Mouse (Mus musculus) embryonic facial prominence, embryonic 14.5 days (tissue): ENCODE measurements at regions not wholly inside any gene's neighbourhood (a gene's known extent, or its start where the extent isn't known, plus 50 kb on each side); places are given as distances from the start of the nearest gene placed in this dataset.
"Not testable (repeated sequence)": the region's sequence is repeated elsewhere in the genome, so short reads cannot be mapped to it uniquely, and the experiment has no call there.

ENCODE experiments used
- ATAC-seq: fragments of 200-750 bp; cut with Nextera tagmentation; 2 replicates; pipeline ENCODE4 v1.8.0; 2017; ENCODE audit warnings: low read depth, moderate number of reproducible peaks, moderate TSS enrichment
- DNase-seq: peaks from one replicate; pipeline ENCODE4 v3.0.0-alpha.2; 2015; ENCODE audit warnings: low spot score
- H3K27ac ChIP-seq: fragments of 300-500 bp; sonication (generic); replicated peaks from 2 replicates; pipeline ENCODE4 v1.5.1; 2014; ENCODE audit warnings: low read depth, mild to moderate bottlenecking, low read length, moderate library complexity
- H3K27me3 ChIP-seq: fragments of 300-500 bp; sonication (generic); replicated peaks from 2 replicates; pipeline ENCODE4 v1.6.1; 2014; ENCODE audit warnings: low read length; ENCODE audit not compliant: control insufficient read depth, insufficient read depth
- H3K36me3 ChIP-seq: fragments of 300-500 bp; sonication (generic); 2 replicates; pipeline ENCODE4 v1.6.1; 2014; ENCODE audit warnings: low read length, mixed read lengths; ENCODE audit not compliant: control insufficient read depth, insufficient read depth
- H3K4me1 ChIP-seq: fragments of 300-500 bp; sonication (generic); 2 replicates; pipeline ENCODE4 v1.6.1; 2014; ENCODE audit warnings: antibody characterized with exemption, low read length; ENCODE audit not compliant: control insufficient read depth, insufficient read depth
- H3K4me2 ChIP-seq: fragments of 300-500 bp; sonication (generic); 2 replicates; pipeline ENCODE4 v1.6.1; 2014; ENCODE audit warnings: low read depth, mild to moderate bottlenecking, low read length, moderate library complexity, mixed read lengths
- H3K4me3 ChIP-seq: fragments of 300-500 bp; sonication (generic); 2 replicates; pipeline ENCODE4 v1.5.1; 2014; ENCODE audit warnings: low read depth, mild to moderate bottlenecking, low read length
- H3K9ac ChIP-seq: fragments of 300-500 bp; sonication (generic); 2 replicates; pipeline ENCODE4 v1.6.1; 2014; ENCODE audit warnings: low read depth, mild to moderate bottlenecking, low read length, moderate library complexity, mixed read lengths
- H3K9me3 ChIP-seq: fragments of 300-500 bp; sonication (generic); 2 replicates; pipeline ENCODE4 v1.6.1; 2016; ENCODE audit warnings: low read length; ENCODE audit not compliant: control insufficient read depth
- WGBS: fragments of 180-500 bp; shearing (Covaris S2); extraction: QIAGEN DNeasy Blood & Tissue Kit; methylation state at CpG from one replicate; pipeline ENCODE4 v1.1.7; 2014; 5-methylcytosine and 5-hydroxymethylcytosine counted together

- H3K4me1 ChIP-seq = peaks cover 9% of the 10 kb centered on the region
- no peaks in the 10 kb centered on the region for H3K27me3 ChIP-seq
- no peaks in the 10 kb centered on the region for H3K9me3 ChIP-seq
- no peak overlapping the region for H3K4me2 ChIP-seq
- no peaks in the 10 kb centered on the region for H3K36me3 ChIP-seq
- H3K27ac ChIP-seq = no peak overlapping the region
- no peak overlapping the region for H3K9ac ChIP-seq
- H3K4me3 ChIP-seq = no peak overlapping the region
- ATAC-seq (no peak), DNase-seq (no peak)
- WGBS = 66% methylated on average over 8 of the region's 8 CpGs
These were observed 105.1 kb upstream of the Ahi1 start for GRCm38 (mm10) chr10:20847287-20847686.

- Histone ChIP-seq H3K4me2 (no peak overlapping the region), H3K9ac (no peak overlapping the region), H3K36me3 (no peaks in the 10 kb centered on the region), H3K4me1 (peaks cover 28% of the 10 kb centered on the region), H3K9me3 (no peaks in the 10 kb centered on the region), H3K27me3 (no peaks in the 10 kb centered on the region), H3K27ac (no peak overlapping the region), H3K4me3 (no peak overlapping the region)
- peak; percentile 35 for DNase-seq
- 29% methylated on average over 3 of the region's 3 CpGs for WGBS
- no peak for ATAC-seq
These were observed 109.1 kb upstream of the Ahi1 start for GRCm38 (mm10) chr10:20843277-20843676.

GRCm38 (mm10) chr10:20842131-20842530, 110.2 kb upstream of the Ahi1 start:
- ATAC-seq (no peak), DNase-seq (no peak)
- H3K27ac ChIP-seq = no peak overlapping the region
- WGBS = 71% methylated on average over 1 of the region's 1 CpGs
- no peak overlapping the region for H3K4me2 ChIP-seq
- no peaks in the 10 kb centered on the region for H3K27me3 ChIP-seq
- peaks cover 28% of the 10 kb centered on the region for H3K4me1 ChIP-seq
- H3K4me3 ChIP-seq = no peak overlapping the region
- no peaks in the 10 kb centered on the region for H3K36me3 ChIP-seq
- H3K9ac ChIP-seq = no peak overlapping the region
- no peaks in the 10 kb centered on the region for H3K9me3 ChIP-seq

- DNase-seq = peak; percentile 57
- Histone ChIP-seq H3K9me3 (no peaks in the 10 kb centered on the region), H3K4me3 (no peak overlapping the region), H3K36me3 (no peaks in the 10 kb centered on the region), H3K9ac (no peak overlapping the region), H3K27me3 (no peaks in the 10 kb centered on the region), H3K27ac (no peak overlapping the region), H3K4me1 (peaks cover 28% of the 10 kb centered on the region), H3K4me2 (no peak overlapping the region)
- WGBS = 21% methylated on average over 3 of the region's 3 CpGs
- peak; percentile 53; the same call in 1 of the 2 replicates for ATAC-seq
These were observed 110.8 kb upstream of the Ahi1 start for GRCm38 (mm10) chr10:20841430-20842040.

- no peaks in the 10 kb centered on the region for H3K9me3 ChIP-seq
- no peak overlapping the region for H3K4me3 ChIP-seq
- H3K9ac ChIP-seq = no peak overlapping the region
- H3K36me3 ChIP-seq = no peaks in the 10 kb centered on the region
- WGBS = 38% methylated on average over 8 of the region's 8 CpGs
- ATAC-seq = peak; percentile 86
- H3K27ac ChIP-seq = peak overlapping the region; percentile 78
- H3K4me2 ChIP-seq = no peak overlapping the region
- no peaks in the 10 kb centered on the region for H3K27me3 ChIP-seq
- H3K4me1 ChIP-seq = peaks cover 28% of the 10 kb centered on the region
- DNase-seq = peak; percentile 84
These were observed 113.5 kb upstream of the Ahi1 start for GRCm38 (mm10) chr10:20838685-20839425.

- not testable (repeated sequence) for H3K27ac ChIP-seq, ATAC-seq, H3K36me3 ChIP-seq, H3K9ac ChIP-seq, H3K4me3 ChIP-seq, H3K27me3 ChIP-seq, DNase-seq, H3K4me2 ChIP-seq, H3K9me3 ChIP-seq
- peaks cover 17% of the 10 kb centered on the region for H3K4me1 ChIP-seq
- WGBS = 72% methylated on average over 4 of the region's 4 CpGs
These were observed 111.9 kb upstream of the Pde7b start for GRCm38 (mm10) chr10:20836816-20837215.

- Histone ChIP-seq H3K4me3 (no peak overlapping the region), H3K27me3 (no peaks in the 10 kb centered on the region), H3K27ac (no peak overlapping the region), H3K36me3 (no peaks in the 10 kb centered on the region), H3K4me2 (no peak overlapping the region), H3K9me3 (no peaks in the 10 kb centered on the region), H3K4me1 (peaks cover 12% of the 10 kb centered on the region), H3K9ac (no peak overlapping the region)
- 88% methylated on average over 11 of the region's 11 CpGs for WGBS
- ATAC-seq (no peak), DNase-seq (no peak)
These were observed 110.1 kb upstream of the Pde7b start for GRCm38 (mm10) chr10:20834806-20835575.

GRCm38 (mm10) chr10:20828304-20828703, 103.4 kb upstream of the Pde7b start:
- WGBS = 70% methylated on average over 1 of the region's 1 CpGs
- H3K4me2 ChIP-seq = no peak overlapping the region
- H3K27me3 ChIP-seq = no peaks in the 10 kb centered on the region

More at GRCm38 (mm10) chr10:20828304-20828703, 103.4 kb upstream of the Pde7b start:
- no peak overlapping the region for H3K27ac ChIP-seq
- H3K9me3 ChIP-seq = peaks cover 5% of the 10 kb centered on the region; the same call in 1 of the 2 replicates
- ATAC-seq (no peak), DNase-seq (no peak)
- H3K36me3 ChIP-seq = no peaks in the 10 kb centered on the region
- H3K9ac ChIP-seq = no peak overlapping the region
- H3K4me1 ChIP-seq = no peaks in the 10 kb centered on the region
- H3K4me3 ChIP-seq = no peak overlapping the region
